Mouse (Mus musculus): ENCODE results near the gene Mpzl3.

Gene Mpzl3

GRCm38 (mm10) chr9:45102528-45102927, 47.5 kb downstream of the Mpzl3 start:
- no peak for DNase-seq (ENCODE audit: low read depth, low spot score)

- DNase-seq (ENCODE audit: low read depth, low spot score) = no peak
These were observed 48.4 kb downstream of the Mpzl3 start for GRCm38 (mm10) chr9:45103211-45103979.

DNA sequence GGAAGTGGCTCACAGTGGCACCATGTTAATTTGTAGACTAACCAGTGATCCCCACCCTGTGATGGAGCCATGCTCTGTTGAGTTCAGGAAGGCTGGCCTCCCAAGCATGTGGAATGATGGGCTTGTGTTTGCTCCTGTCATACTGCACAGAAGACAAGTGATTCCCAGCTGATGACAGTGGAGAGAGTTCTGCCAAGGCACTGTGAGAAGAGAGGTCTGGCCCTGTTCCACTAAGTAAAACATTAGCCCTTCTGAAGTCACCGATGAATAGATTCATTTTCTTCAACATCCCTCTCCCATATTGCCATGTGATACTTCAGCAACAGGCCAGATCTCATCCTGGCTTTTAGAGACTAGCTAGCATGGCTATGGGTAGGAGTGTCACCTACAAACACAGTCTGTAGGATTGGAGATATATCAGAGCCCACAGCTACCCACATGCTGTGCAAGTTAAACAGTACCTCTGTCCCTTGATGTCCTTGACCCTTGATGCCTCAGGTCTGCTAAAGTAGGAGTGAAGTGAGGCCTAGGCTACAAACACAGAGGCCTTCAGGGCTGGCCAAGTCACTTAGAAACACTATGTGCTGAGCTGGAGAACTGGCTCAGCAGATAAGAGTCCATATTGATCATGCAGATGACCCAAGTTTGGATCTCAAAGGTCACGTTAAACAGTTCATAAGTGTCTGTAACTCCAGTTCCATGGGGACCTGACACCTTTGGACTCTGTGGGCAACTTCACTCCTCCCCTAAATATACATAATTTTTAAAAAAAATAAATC, 50.8 kb downstream of the Mpzl3 start:
- no peak for DNase-seq (ENCODE audit: low read depth, low spot score)

DNA sequence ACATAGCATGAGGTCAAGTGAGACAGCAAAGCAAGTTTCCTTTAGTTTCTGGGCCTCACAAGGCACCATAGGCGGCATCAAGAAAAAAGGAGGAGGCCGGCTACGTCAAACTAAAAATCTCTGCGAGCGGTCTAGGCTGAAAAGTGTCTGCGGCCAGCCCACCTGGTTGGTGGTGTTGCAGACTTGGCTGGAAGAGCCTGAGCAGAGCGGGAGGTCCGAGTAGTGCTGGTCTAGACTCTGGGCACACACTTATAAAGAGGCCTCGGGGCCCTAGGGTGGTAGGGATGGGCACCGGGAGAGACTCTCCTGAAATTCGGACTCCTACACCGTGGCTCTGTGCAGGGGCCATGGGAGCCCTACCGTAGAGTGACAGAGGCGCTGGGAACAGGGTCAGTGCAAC, 60.7 kb downstream of the Mpzl3 start:
- DNase-seq (ENCODE audit: low read depth, low spot score) = no peak

DNA sequence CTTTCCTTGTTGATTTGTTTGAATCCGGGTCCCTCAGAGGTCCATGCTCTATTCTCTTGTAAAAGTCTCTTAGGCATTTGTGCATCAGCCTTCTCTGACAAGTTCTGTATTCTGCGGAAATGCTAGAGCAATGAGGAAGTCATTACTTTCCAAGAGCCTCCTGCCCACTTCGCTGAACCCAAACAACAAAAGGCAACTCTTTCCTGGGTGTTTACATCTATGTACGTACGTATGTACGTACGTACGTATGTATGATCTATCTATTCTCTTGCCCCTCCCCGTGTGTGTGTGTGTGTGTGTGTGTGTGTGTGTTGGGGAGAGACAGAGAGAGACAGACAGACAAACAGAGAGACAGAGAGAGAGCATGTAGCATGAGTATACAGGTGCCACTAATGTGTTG, 61.8 kb downstream of the Mpzl3 start:
- DNase-seq (ENCODE audit: low read depth, low spot score) = no peak

DNA sequence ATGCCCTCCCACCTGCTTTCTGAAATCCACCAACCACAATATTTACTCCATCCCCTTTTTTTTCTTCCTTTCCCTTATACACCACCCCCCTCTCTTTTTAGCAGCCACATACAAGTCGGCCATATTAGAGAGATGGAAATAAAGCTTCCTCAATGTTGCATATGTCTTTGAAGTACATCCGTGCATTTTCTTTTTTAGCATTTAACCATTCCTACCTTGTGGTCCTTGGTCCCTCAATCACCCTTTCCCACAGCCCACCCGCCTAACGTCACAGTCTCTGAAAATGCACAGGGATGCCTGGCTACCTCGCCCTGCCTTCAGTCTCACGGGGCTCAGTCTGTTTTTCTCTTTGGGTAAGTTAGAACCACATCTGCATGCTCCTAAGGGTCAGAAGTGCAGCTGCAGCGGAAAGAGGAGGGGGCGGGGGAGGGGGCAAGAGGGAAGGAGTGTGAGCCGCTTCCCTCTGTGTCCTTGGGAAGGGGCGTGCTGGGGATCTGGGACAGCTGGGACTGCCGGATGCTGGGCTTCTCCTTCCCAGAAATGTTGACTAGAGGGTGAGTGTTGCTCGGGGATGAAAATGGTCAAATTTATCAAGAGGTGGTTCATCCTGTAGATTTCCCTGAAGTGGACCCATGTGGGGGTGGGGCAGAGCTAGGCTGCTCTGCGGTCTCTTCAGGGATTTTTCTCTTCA, 62.9 kb downstream of the Mpzl3 start, which contains the start of gene Scn2b:
Scn2b (plus strand) TSS at position 42 of the 691 bp plus-strand sequence.
- DNase-seq (ENCODE audit: low read depth, low spot score) = no peak

- DNase-seq (ENCODE audit: low read depth, low spot score) = no peak
These were observed 63.6 kb downstream of the Mpzl3 start for GRCm38 (mm10) chr9:45118552-45118951.

DNA sequence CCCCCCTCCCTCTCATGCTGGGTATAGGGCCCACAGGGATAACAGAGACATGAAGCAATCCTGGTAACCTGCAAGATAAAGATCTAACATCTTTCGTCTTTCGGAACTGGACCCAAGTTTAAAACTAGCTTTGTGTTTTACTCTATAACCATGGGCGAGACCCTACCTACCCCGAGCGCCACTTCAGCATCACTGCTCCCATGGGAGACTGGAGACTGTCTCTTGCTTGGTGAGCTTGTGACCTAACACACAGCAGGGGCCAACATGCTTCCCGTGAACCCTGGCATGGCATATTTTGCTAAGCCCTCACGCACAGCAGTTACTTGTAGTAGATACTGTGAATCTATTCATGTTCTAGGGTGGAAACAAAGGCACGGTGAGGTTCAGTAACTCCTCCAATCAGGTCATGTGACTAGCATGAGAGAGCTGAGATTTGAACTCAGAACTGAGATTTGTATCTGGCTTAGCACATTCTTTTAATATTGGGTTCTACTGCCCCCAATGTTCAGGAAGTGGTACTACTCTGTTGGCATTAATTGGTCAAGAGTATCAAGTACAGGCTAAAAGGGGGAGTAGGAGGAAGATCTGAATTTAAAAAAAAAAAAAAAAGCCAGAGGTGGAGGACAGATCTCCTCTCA, 64.4 kb downstream of the Mpzl3 start:
- DNase-seq (ENCODE audit: low read depth, low spot score) = peak; percentile 34

DNA sequence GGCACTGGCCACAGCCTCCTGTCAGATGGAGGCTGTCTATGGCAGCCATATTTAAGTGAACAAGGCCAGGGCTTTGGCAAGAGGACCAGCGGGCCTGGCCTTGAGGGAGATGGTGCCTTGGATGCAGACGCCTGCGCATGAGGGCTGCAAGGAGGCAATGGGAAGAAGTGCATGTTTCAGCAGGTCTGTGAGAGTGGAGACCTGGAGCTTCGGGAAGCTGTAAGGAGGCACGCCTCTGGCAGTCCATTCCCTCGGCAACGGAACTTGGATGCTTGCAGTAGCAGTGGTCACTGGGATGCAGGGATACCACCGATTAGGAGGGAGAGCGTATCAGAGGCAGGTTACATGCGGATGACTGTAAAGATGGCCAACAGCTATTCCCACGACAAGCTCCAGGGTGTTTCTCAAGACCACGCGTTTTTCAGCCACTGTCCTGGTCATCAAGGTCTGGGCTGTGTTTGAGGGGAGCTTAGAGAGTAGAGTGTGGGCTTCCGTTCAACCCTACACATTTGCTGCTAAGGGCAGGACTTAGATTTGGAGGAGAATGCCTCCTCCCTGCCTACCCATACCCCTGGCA, 65.1 kb downstream of the Mpzl3 start:
- no peak for DNase-seq (ENCODE audit: low read depth, low spot score)

- DNase-seq (ENCODE audit: low read depth, low spot score) = no peak
These were observed 65.6 kb downstream of the Mpzl3 start for GRCm38 (mm10) chr9:45120567-45120966.

DNA sequence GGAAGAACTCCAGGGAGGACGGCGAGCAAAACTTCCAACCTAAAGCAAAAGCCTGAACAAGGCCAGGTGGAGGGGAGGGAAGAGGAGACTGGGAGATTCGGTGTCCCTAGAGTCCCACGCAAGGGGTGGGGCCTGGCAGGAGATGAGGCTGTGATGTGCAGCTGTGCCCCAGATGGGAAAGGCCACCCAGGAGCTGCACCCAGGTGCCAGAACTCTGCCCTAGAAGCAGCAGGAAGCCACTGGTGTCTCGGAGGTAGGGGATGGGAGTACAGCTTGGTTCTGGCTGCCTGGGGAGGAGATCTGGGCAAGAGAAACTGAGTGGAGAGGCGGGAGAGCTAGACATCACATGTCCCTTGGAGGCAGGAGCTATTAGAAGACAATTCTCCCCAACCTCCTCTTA, 66.0 kb downstream of the Mpzl3 start:
- DNase-seq (ENCODE audit: low read depth, low spot score) = no peak

DNA sequence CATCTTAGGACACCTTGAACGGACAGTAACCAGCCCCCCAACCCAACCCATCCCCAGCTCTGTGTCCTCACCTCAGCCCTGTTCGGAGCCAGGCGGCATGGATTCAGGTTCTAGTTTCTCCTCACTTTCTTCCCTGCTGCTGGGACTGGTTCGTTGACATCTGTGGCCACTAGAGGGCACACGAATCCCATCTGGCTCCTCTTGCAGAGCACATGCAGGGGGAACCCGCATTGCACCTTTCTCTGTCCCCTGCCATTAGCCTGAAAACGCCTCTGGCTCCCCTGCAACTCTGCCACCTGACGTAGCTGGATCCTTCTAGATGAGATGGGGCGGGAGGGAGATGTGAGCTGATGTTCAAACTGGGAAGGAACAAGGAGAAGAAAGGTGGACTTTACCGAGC, 66.8 kb downstream of the Mpzl3 start:
- peak; percentile 89 for DNase-seq (ENCODE audit: low read depth, low spot score)

DNA sequence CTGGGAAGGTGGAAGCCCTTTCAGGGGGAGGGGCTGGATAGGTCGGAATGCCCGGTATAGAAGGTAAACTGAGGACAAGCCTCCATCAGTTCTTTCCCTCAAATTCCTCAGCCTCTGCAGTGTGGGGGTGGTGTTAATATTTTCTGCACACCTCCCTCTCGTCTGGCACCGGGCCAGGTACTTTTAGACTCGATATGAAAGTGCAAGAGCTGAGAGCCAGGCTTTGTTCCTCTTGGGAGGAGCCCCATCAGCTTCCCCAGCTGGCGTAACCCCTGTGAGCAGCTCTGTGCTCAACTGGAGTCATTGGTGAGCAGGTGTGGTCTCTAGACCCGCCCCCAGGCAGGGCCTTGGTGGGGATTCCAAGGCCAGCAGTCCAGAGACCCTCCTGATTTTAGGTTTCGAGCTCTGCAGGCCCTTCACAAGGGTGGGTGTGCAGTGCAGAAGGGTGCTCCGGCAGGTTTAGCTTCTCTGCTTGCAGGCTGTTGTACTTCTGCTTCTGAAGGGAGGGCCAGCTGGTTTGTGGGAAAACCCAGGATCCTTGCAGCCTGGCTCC, 67.3 kb downstream of the Mpzl3 start:
- peak; percentile 92 for DNase-seq (ENCODE audit: low read depth, low spot score)

DNA sequence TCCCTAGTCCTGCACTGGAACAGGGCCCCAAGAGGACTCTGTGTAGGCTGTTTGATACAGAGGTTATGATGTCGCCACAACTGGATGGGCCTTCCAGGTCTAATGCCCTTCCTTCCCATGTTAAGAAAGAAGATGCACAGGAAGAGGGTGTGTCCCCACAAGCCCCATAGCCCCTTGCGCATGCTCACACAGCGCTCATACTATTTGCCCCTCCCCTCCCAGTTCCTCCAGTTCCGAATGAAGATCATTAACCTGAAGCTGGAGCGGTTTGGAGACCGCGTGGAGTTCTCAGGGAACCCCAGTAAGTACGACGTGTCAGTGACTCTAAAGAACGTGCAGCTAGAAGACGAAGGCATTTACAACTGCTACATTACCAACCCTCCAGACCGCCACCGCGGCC, 70.2 kb downstream of the Mpzl3 start:
- no peak for DNase-seq (ENCODE audit: low read depth, low spot score)

DNA sequence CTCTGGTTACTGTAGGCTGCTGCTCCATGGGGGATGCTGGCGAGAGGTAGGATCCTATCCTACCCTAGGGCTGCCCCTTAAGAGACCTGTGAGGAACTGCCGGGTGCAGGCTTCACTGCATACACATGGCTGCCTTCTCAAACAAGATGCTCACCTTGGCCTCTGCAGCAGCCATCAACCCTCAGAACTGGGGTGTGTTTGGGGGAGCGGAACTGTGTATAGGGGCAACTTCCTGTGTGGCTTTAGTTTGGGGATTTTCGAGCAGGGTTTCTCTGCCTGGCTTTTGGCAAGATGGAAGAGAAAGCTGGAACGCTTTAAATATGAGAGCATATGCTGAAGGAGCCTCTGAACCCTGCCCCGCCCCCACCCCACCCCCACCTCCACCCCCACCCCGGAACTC, 72.0 kb downstream of the Mpzl3 start:
- peak; percentile 44 for DNase-seq (ENCODE audit: low read depth, low spot score)

Measured in A20 (cell line).